Mouse (Mus musculus) NIH3T3 (cell line): ENCODE data around the gene Tex21.
"Not testable (repeated sequence)": the region's sequence is repeated elsewhere in the genome, so short reads cannot be mapped to it uniquely, and the experiment has no call there.

ENCODE experiments used
- DNase-seq: peaks from one replicate; pipeline ENCODE4 v3.0.0-alpha.2; 2012; ENCODE audit warnings: low read depth

Gene Tex21

DNA sequence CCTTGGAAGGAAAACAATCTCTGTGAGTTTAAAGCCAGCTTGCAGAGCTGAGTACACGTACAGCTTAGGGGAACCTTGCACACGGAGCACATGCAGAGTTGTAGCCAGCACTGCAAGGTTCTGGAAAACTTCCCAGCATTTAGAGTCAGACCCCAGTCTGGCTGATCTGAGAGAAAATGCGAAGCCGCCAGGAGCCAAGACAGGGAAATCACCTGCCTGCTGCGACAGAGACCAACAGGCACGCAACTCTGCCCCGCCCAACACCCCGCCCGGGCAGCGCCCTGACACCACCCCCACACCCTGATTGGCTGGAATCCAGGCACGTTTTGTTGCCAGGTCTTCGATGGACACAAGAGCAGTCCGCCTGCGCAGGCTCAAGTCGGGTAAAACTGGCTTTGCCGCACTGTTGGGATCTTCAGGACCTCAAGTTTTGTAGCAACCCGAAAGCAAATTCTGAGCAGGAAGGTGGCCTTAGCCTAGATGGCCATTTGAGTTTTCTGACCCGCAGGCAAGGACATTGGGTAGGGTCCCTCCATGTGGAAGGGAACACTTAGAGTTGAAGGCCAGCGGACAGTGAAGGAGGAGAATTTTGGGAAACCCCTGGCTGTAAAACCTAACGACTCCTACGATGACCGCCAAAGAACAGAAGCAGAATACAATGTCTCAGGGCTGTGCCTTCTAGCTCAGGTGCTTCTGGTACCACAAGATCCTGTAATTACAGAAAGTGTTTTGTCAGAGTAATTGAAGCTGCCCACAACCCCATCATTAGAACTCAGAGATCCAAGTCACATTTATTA, 50.4 kb downstream of the Tex21 start:
- peak; percentile 67 for DNase-seq

DNA sequence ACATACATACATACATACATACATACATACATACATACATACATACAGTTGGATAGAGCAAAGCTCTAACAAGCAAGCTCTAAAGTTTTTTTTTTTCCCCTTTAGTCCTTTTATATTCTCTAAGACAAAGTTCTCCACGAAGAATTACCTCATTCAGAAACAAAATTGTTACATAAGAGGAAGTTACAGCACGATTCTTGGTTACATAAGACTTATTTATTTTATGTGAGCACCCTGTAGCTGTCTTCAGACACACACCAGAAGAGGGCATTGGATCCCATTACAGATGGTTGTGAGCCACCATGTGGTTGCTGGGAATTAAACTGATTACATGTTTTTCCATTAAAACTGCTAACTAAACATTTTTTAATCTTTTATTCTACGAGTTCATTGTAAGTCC, 52.0 kb downstream of the Tex21 start:
- no peak for DNase-seq

DNA sequence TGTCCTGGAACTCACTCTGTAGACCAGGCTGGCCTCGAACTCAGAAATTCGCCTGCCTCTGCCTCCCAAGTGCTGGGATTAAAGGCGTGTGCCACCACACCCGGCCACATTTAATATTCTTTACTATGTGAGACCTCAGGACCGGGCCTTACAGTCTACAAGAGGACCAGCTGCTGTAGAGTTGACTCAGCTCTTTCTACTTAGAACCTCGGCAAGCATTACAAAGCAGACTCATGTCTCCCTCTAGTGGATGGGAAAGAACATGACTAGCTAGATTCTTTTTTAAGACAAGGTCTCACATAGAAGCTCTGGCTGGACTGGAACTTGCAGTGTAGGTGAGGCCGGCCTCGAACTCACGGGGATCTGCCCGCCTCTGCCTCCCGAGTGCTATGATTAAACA, 55.6 kb downstream of the Tex21 start:
- peak; percentile 75 for DNase-seq

DNA sequence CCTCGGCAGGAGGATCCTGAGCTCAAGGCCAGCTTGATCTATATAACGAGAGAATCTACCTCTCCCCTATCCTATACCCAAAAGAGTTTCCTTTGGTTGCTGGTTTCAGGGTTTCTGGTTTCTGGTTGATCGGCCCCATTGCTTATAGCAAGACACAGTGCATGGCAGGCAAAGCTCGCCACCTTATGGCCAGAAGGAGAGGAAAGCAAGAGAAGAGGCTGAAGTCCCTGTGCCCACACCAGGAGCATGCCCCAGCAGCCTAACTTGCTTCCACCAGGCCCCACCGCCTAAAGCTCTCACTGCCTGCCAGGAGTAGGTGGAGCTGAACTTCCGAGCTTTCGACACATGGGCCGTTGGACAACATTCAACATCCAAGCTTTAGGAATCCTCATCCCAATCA, 58.7 kb downstream of the Tex21 start:
- peak; percentile 70 for DNase-seq

DNA sequence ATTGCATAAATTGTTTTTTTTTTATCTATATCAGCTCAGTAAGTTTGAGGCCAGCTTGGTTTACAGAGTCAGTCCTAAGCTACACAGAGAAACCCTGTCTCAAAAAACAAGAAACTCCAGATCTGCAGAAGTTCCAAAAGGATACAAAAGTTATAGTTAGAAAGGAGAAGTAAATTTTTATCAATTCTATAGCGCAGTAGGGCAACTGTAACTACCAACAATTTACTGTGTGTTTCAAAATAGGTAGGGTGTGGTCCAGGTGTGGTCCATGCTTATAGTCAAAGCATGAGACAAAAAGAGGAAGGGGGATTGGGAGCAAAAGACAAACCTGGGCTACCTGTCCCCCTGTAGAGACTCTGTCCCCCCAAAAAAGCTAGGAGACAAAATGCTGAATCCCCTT, 60.1 kb downstream of the Tex21 start:
- no peak for DNase-seq

DNA sequence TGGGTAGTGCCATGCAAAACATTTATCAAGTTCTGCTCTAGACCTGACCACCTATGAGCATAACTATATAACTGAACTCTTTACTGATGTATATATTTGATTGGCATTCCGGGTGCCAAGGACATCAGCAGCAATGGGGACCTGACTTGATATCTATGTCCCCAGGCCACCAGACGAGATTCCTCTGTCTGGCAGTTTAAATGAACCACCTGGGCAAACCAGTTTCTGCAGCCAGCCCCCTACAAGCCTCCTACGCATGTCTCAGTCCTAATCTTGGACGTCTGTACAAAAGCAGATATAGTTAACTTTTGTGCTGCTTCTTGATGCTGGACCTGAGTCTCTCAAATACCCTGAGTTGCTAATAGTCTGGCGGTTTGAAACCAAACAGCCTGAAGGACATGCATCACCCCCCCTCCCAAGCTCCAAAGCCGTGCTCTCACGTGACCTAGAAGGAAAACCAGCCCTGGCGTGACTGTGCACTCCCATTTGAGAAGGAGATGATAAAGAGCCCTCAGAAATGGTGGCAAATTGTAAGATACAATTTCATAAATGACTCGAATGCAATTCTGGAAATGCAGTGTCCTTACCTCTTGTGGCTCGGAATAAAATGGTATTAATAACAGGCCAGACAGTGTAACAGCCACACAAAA, 61.3 kb downstream of the Tex21 start:
- no peak for DNase-seq

DNA sequence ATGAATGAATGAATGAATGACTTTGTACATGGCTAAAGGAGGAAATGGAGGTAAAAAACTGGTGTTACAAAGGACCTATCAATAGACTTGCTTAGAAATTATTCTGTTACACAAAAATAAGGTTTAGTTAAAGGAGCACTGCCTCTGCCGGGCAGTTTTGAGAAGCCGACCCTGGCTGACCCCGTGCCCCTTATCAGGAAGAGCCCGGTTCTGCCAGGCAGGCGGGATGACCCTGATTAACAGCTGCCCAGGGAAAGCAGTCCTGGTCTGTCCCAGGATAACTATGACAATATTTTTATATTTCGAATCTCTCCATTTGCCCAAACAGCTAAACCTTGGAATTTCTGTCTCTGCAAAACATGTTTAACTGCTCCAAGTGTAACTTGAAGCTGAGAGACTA, 62.3 kb downstream of the Tex21 start:
- DNase-seq, result no peak

DNA sequence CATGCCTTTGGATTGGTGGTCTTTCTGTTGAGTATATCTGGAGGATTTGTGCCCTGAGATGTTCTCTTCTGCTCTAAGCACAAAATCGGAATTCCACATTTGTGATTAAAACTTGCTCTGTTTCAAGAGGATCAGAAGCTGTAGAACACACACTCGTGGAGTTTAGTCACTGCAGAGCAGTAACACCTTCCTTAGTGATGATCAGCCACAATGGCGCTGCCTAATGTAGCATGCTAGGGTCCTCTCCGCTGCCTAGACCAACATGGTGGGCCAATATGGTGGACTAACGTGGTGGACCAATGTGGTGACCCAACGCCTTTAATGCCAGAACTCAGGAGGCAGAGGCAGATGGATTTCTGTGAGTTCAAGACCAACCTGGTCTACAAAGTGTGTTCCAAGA, 63.7 kb downstream of the Tex21 start:
- no peak for DNase-seq

DNA sequence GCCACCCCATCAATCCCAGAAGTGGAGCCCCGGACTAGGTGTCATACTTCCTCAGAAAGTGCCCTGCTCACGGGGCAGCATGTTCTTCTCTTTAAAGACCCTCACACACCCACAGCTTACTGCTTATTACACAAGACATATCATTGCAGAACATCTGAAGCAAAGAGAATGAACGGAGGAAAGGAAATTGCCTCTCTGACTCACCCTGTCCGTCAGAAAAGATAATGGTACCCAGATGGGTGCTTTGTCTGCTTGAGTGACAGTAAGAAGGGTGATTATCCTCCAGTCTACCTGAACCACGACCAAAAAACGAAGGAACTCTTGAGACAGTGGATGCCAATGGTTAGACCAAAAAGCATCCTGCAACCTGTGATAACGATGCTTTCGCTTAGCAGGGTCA, 65.1 kb downstream of the Tex21 start:
- no peak for DNase-seq

DNA sequence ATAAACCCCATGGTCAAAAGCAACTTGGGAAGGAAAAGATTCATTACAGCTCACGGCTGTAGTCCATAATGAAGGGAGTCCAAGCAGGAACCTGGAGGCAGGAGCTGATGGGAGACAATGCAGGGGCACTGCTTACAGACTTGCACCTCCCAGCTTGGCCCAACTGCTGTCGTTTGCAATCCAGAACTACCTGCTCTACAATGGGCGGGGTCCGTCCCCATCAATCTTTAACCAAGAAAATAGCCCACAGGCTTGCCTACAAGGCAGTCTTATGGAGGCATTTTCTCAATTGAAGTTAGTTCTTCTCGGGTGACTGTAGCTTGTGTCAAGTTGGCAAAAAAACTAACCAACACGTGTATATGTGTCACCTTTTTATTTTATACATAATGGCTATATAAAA, 66.1 kb downstream of the Tex21 start:
- DNase-seq, result no peak

DNA sequence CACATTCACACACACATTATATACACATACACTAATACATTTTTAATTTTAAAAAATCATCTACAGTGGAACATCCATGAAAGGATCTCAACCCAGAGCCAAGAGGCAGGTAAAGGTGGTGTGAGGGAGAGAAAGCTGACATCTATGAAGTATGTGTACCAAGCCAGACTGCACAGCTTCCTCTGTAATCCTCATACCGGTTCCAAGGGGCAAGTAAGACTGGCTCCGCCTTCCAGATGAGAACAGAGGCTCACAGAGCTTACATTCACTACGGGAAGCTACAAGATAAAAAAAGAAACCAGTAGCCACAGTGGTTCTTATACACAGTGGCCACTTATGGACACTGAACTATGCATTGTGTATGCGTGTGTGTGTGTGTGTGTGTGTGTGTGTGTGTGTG, 67.0 kb downstream of the Tex21 start:
- DNase-seq, result no peak

DNA sequence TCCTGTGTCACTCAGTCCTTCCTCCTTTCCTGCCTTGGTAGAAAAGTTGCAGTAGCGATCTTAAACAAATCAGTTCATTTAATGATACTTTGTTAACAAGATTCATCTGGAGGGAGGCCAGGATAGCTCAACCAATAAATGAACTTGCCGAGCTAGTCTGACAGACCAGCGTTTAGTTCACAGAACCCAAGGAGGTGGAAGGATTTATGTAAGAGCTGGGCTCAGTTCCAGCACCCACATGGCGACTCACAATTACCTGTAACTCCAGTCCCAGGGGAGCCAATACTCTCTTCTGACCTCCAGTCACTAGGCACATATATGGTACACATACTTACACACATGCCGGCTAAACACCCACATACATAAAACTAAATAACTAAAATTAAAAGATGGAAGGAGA, 67.5 kb downstream of the Tex21 start:
- DNase-seq, result no peak

DNA sequence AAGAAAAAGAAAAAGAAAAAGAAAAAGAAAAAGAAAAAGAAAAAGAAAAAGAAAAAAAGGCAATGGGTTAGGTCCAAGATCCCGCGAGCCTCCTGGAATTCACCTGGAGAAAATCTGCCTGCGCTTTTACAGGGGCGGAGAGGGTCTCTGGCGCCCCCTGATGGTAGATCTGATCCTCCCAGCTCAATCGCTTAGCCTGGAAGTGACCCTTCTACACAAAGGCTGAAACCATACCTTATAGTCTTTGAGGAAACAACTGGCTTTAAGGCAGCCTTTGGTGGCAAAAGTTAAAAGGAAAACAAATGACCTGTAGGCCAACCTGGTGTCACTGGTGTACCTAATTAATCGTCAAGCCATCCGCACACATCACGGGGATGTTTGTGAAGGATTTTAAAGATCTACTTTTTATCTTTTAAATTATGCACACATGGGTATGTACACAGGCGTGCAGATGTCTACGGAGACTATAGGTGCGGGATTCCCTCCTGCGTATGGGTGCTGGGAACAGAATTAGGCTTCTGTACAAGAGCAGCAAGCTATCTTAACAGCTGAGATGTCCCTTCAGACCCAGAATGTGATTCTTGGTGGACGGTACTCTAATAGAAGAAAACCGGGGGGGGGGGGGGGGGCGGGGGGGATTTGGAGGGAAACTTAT, 68.6 kb downstream of the Tex21 start:
- peak; percentile 84 for DNase-seq

DNA sequence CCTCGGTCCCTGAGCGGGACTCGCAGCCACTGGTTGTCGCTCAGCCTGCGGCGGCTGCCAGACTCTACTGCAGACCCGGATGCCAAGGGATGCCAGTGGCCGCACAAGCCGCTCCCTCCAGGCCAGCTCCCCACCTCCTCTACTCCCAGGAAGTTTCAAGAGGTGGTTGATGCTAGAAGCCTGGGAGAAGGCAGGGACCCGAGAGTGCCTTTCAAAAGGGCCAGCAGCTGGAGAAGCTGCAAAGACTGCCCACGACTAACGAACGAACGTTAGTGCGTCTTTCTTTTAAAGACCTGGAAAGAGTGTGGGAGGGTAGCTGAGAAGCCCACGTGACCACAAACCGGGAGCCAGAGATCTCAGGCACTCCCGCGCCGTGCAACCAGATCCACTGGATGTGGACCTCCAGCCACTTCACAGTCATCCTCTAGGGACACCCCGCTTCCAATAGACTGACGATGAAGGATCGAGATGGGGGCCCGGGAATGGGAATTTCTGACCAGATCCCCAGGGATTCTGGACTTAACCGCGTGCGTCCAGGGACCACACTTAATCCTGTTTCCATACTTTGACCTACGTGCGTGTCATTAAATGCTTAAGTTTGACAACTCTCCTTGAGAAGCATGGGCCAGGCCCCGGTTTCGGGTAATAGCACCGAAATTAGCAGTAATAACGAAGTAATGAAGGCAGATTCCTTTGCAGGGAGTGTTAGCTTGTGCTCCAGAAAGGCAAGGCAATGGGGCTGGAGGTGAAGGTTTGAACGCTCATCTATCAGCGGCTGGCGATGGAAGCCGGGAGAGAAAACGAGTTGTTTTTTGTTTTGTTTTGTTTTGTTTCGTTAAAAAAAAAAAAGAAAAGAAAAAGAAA, 69.3 kb downstream of the Tex21 start, which contains the start of gene Esr2:
Gene Esr2, minus strand, starts transcription at position 260 of the 864 bp plus-strand sequence.
- peak; percentile 24 for DNase-seq

DNA sequence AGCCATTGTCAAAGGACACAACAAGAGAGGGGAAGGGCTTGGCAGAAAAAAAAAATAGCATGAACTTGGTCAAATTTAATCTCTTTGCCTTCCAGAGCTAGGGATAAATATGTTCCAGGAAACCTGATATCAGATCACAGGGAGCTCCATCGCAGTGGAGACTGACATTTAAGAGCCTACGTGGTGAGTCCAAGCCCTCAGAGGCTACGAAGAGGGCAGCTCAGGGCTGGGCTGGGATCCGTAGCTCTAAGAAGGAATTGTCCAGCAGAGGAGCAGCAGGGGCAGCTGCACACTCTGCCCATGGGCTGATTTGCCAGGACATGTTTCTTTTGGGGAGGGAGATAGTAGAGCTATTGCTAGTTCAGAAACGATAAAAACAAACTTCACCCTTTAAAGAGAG, 80.9 kb downstream of the Tex21 start:
- no peak for DNase-seq

DNA sequence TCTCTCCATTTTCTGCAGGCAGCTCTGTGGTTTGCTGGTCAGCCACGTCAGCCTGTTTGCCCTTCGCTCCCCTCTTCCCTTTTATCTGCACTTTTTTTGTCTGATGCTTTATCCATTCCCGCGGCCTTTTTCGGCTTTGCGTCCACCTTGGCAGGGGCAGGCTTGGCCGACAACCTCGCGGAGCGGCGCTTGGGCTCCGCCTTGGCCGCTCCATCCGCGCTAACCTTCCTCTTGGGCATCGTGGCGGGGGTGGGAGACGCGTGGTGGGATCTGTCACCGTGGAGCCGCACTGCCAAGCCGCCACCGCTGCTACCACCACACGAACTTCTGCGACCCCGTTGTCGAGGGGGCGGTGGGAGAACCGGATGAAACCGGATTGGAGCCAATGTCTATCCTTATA, 94.2 kb downstream of the Tex21 start:
- DNase-seq, result not testable (repeated sequence)
